In genomic region chr12:100022490-100022889, GRCm38 (mm10) we compare ENCODE assay signal across 24 mouse cellular contexts. TPM values are rescaled to one million over a fixed set of nuclear protein-coding genes. Genes with fewer than 3 reads are reported as not detected.
DNase-seq lines count a peak whose midpoint lies in the region; ATAC-seq lines count a peak whose summit lies in the region.
"Had no signal": no experiment of that assay in that cellular context is flagged by ENCODE, and none has a peak within 500 bp of the region (broad histone marks: within the 10 kb centered on the region; RNA-seq: fewer than 3 reads in every experiment).

No protein-coding gene starts in this region.

- H3K27me3 ChIP-seq in heart, embryonic 12.5 days (replicated peaks): no peaks in the 10 kb centered on the region
- H3K27me3 ChIP-seq in hindbrain, embryonic 16.5 days (replicated peaks; ENCODE audit: control insufficient read depth, insufficient read depth, low read length): no peaks in the 10 kb centered on the region

- 58% methylated on average over 5 of the region's 5 CpGs for WGBS in heart, embryonic 12.5 days
- 79% methylated on average over 5 of the region's 5 CpGs for WGBS in hindbrain, embryonic 16.5 days

- H3K4me3 ChIP-seq in heart, embryonic 12.5 days: no peak overlapping the region
- H3K4me3 ChIP-seq in hindbrain, embryonic 16.5 days (ENCODE audit: low read length): no peak overlapping the region
- H3K4me3 ChIP-seq: hindbrain, embryonic 10.5 days; left cerebral cortex, adult 2 months had no signal

- no peak for ATAC-seq in heart, embryonic 12.5 days (ENCODE audit: insufficient number of reproducible peaks, low FRiP score)
- peak; percentile 72 for ATAC-seq in megakaryocyte progenitor cell, adult 5-6 weeks (replicated peaks; ENCODE audit: poor library complexity)
- no peak for ATAC-seq in hindbrain, embryonic 16.5 days
- ATAC-seq: forebrain, embryonic 16.5 days; Patski had no signal

- H3K9me3 ChIP-seq in heart, embryonic 12.5 days (replicated peaks): no peaks in the 10 kb centered on the region
- H3K9me3 ChIP-seq in hindbrain, embryonic 16.5 days (ENCODE audit: control insufficient read depth, low read length): no peaks in the 10 kb centered on the region
- H3K9me3 ChIP-seq: hindbrain, embryonic 10.5 days had no signal

- peak; percentile 21 to 29 for DNase-seq in heart, adult 9 months (ENCODE audit: low spot score in 2 of 2)
- peak; percentile 75 for DNase-seq in A20 (ENCODE audit: low read depth, low spot score)
- peak; percentile 66 for DNase-seq in MEL-GATA-1-ER (ENCODE audit: extremely low read depth, low read depth)
- no peak for DNase-seq in frontal cortex, adult 2 months (ENCODE audit: extremely low spot score in 1 of 2, low spot score in 1 of 2)
- DNase-seq: adrenal gland, adult 8-10 months; cerebellum, adult 11 months; cerebellum, postnatal 10 days; embryo, embryonic 11 days; gastrocnemius, postnatal 36 days; kidney, adult 2 months; kidney, postnatal 25 days; retina, postnatal 1 day; right cerebral cortex, postnatal 4 days; thymus, postnatal 25 days had no signal

- H3K9ac ChIP-seq in heart, embryonic 12.5 days: no peak overlapping the region
- H3K9ac ChIP-seq in hindbrain, embryonic 16.5 days (ENCODE audit: low read depth, low read length): no peak overlapping the region
- H3K9ac ChIP-seq: liver, embryonic 14.5 days had no signal

- H3K4me1 ChIP-seq in heart, embryonic 12.5 days (replicated peaks): no peaks in the 10 kb centered on the region
- H3K4me1 ChIP-seq in hindbrain, embryonic 16.5 days (ENCODE audit: control insufficient read depth, insufficient read depth, low read depth, low read length): no peaks in the 10 kb centered on the region; the same call in 1 of the 2 replicates
- H3K4me1 ChIP-seq: hindbrain, embryonic 10.5 days had no signal

- H3K4me2 ChIP-seq in heart, embryonic 12.5 days: no peak overlapping the region
- H3K4me2 ChIP-seq in hindbrain, embryonic 16.5 days (ENCODE audit: low read length): no peak overlapping the region

- no peak overlapping the region for H3K27ac ChIP-seq in heart, embryonic 12.5 days (ENCODE audit: poor library complexity, severe bottlenecking)
- no peak overlapping the region for H3K27ac ChIP-seq in hindbrain, embryonic 16.5 days (ENCODE audit: low read depth, low read length)
- H3K27ac ChIP-seq: hindbrain, embryonic 10.5 days; left cerebral cortex, adult 2 months; liver, embryonic 14.5 days had no signal

- no peaks in the 10 kb centered on the region for H3K36me3 ChIP-seq in heart, embryonic 12.5 days
- no peaks in the 10 kb centered on the region for H3K36me3 ChIP-seq in hindbrain, embryonic 16.5 days (ENCODE audit: control insufficient read depth, insufficient read depth, low read length)
- H3K36me3 ChIP-seq: hindbrain, embryonic 10.5 days had no signal

RNA-seq across cellular contexts. Expression of gene Kcnk13, which starts 58.2 kb away (rescaled TPM):
- 0.12 and 0.27 TPM in 2 replicates for polyA plus RNA-seq in heart, embryonic 12.5 days (2016; fragmentation: Nextera tagmentation; extraction: Ambion mirVana)
- total RNA-seq in megakaryocyte progenitor cell, adult 5-6 weeks (2015): 0.37 and 0.49 TPM in 2 replicates
- 0.46 TPM in 1 of 2 replicates, not detected in the other for total RNA-seq in megakaryocyte progenitor cell, adult 5-6 weeks (2017)
- polyA plus RNA-seq in frontal cortex, adult 2 months (2012; rRNA removed): 6.3 TPM in 2 replicates
- 1.1 and 1.5 TPM in 2 replicates for polyA plus RNA-seq in hindbrain, embryonic 16.5 days (2015; fragmentation: Nextera tagmentation; extraction: Ambion mirVana)
- total RNA-seq: megakaryocyte-erythroid progenitor cell, adult 5-6 weeks had no signal
- polyA plus RNA-seq: C2C12, Patski had no signal

Comparison
In these comparisons a context has a peak if more than half of its experiments do, and no peak if none do; other contexts are left out.
1. DNase-seq: peak in heart, adult 9 months (2 of 2), A20 (single experiment) and MEL-GATA-1-ER (single experiment); none in frontal cortex, adult 2 months (0 of 2).